Mouse (Mus musculus): Measurements from ENCODE around the gene Galp.

DNA sequence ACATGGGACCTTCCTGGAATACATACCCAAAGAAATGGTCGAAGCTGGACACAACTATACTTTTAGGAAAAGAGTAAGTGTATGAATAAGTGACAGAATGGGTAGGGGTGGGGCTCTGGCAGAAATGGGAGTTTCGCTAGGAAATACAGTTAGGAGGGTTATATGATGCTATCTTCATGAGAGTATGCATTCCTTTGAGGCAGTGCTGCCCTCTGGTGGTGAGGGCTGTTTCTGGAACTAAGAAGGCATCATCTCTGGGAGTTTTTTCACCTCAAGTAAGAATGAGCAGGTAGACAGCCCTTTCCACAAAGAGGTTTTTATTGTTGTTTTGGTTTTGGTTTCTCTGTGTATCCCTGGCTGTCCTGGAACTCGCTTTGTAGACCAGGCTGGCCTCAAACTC is 5.5 kb upstream of the Galp start:
- TF ChIP-seq CEBPB (IDR thresholded peaks at IDR 0.05; ENCODE audit: low read depth): no peak
- peak; percentile 33 for TF ChIP-seq CTCF (IDR thresholded peaks at IDR 0.05; ENCODE audit: control insufficient read depth, insufficient read depth, insufficient read length)

All from C2C12 (cell line).